Mouse (Mus musculus): Measurements from ENCODE around the gene Gm28557. TPM values are rescaled to one million over a fixed set of nuclear protein-coding genes. Genes with fewer than 3 reads are reported as not detected.

The Gm28557 gene
- total RNA-seq, 2 experiments from 2014 or later, result 2.9 to 3.1 TPM

Other genes with a start within 250 kb of the Gm28557 start
- gene Gm10767, start 203.7 kb downstream of the Gm28557 start, total RNA-seq (2021), result 1 to 10 TPM; 1.9 to 2.9 TPM
- gene Zfp712, start 47.4 kb downstream of the Gm28557 start, total RNA-seq (2021), result 1 to 10 TPM; 4.4 to 4.8 TPM
- gene Zfp708, start 10.6 kb downstream of the Gm28557 start, total RNA-seq (2021), result 1 to 10 TPM; 2.4 to 3.2 TPM
- under 1 TPM; 0.58 to 0.74 TPM for gene Rslcan18, start 7.7 kb upstream of the Gm28557 start, total RNA-seq (2021)
- gene Zfp759, start 13.1 kb upstream of the Gm28557 start, total RNA-seq (2021), result 10 to 100 TPM in 1 of 2 experiments, 1 to 10 TPM in 1; 9.9 to 13.7 TPM
- gene Rsl1, start 64.6 kb upstream of the Gm28557 start, total RNA-seq (2021), result 1 to 10 TPM; 5.6 to 6.6 TPM
- gene Zfp455, start 85.9 kb upstream of the Gm28557 start, total RNA-seq (2021), result 1 to 10 TPM; 3.0 to 3.5 TPM
- 10 to 100 TPM; 19.7 to 20.7 TPM for gene Zfp458, start 169.9 kb upstream of the Gm28557 start, total RNA-seq (2021)
- gene Zfp457, start 197.9 kb upstream of the Gm28557 start, total RNA-seq (2021), result 1 to 10 TPM; 4.6 to 5.5 TPM
- gene Zfp595, start 224.0 kb upstream of the Gm28557 start, total RNA-seq (2021), result 1 to 10 TPM; 3.7 to 4.1 TPM